Mouse (Mus musculus): Measurements from ENCODE around the gene Ipo4. TPM values are rescaled to one million over a fixed set of nuclear protein-coding genes. Genes with fewer than 3 reads are reported as not detected.

Gene Ipo4
- total RNA-seq, 2 experiments from 2014 or later = 62.1 to 66.9 TPM

- intact Hi-C loops (cut with DNase I) = loop anchor here (5.0 kb wide), 1 partner anchor 40 kb away; no protein-coding TSS in a partner anchor
- no peak for DNase-seq
Observed at GRCm38 (mm10) chr14:55592226-55592625, 43.5 kb downstream of the Ipo4 start.

- peak; percentile 91 to 93 for DNase-seq
- intact Hi-C loops (cut with DNase I) = loop anchor here (5.0 kb wide), 1 partner anchor 41 kb away; no protein-coding TSS in a partner anchor
Observed at GRCm38 (mm10) chr14:55591331-55591891, 44.3 kb downstream of the Ipo4 start, which contains the start of gene Rnf31. Gene Rnf31, plus strand, starts transcription at chr14:55591708.

- DNase-seq = peak; percentile 89 to 93
- intact Hi-C loops (cut with DNase I) = loop anchor here (5.0 kb wide), 1 partner anchor 41 kb away; no protein-coding TSS in a partner anchor
Observed at GRCm38 (mm10) chr14:55590748-55591330, 44.9 kb downstream of the Ipo4 start, which contains the start of gene Psme2. Gene Psme2, minus strand, starts transcription at chr14:55591113.

DNA sequence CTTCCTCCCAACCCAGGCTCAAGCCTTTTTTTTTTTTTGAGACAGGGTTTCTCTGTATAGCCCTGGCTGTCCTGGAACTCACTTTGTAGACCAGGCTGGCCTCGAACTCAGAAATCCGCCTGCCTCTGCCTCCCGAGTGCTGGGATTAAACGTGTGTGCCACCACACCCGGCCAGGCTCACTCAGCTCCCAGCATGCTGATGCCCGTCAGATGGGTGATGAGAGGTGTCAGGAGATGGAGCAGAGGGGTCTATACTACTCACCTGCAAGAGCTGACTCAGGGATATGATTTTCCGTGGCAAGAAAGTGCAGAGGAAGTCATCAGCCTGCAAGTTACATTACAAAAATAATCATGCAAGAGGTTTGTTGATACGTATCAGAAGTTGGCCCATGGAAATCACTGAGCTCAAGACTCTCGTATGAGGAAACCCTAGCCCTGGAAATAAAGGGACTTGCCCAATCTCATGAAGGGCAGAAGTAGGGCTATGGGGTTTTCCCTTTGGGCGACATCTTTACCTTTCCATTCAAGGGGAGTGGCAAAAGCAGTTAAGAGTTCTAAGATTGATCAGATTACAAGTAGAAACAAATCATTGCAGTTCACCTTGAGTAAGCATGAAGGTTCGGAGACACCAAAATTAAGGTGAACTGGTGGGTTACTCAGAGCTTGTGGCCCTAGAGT, 45.8 kb downstream of the Ipo4 start:
- no peak for DNase-seq
- intact Hi-C loops (cut with DNase I) = loop anchor here (5.0 kb wide), 1 partner anchor 42 kb away; no protein-coding TSS in a partner anchor

DNA sequence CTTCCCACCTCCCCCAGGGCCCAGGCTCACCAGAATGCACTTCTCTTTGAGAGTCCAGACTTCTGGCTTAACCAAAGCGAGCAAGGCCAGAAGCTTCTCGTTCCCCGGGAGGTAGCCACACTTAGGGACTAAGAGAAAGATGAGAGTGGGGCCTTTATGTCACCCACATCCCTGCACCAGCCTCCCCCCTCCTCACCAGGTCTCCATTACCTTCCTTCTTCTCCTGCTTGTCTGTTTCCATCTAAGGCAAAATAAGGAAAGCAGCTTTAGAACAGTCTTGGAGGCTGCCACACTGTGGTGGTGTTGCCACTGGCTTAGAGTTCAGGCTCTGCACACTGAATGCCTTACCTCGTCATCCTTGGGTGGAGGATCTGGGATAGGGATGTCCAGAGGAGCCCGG, 46.5 kb downstream of the Ipo4 start:
- intact Hi-C loops (cut with DNase I) = no loop called here
- no peak for DNase-seq

GRCm38 (mm10) chr14:55586149-55586548, 49.6 kb downstream of the Ipo4 start:
- no peak for DNase-seq
- intact Hi-C loops (cut with DNase I) = no loop called here

- intact Hi-C loops (cut with DNase I) = no loop called here
- no peak for DNase-seq
Observed at GRCm38 (mm10) chr14:55585566-55585960, 50.2 kb downstream of the Ipo4 start.

DNA sequence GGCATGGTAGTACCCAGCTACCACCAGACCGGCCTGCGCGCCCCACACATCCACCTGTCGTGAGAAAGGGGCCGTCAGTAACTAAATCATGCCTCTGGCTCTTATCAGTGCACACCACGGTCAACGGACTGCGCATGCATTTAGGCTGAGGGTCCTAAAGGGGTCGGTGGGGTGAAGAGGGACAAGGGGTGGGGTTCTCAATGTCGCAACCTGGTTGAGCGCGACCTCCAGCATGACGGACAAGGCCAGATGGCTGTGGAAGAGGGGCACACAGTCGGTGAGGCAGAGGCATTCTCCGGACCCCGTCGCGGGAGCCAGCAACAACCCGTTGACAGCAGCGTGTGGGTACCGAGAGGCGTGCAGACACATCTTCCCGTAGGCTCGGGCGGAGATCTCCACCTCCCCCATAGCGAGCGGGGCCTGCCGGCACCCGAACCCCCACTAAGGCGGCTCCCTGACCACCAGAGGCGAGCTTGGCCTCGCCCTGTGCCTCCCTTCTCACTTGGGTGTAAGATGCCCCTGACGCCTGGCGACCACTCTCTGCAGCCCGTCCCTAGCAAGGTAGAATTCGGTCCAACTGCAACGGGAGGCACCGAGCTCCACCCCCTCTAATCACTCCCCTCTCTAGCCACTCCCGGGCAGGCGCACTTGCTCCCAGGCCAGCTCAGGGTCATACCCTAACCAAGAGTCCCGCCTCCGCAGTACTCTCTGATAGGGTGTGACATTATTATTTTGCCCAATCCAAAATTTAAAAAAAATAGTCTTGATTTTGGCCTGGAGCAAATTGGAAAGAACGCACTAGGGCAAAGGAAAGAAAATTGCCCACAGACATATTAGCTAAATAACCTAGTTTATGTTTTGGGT, 50.8 kb downstream of the Ipo4 start, which contains the start of gene Emc9:
Emc9 (minus strand) TSS at position 601 of the 864 bp plus-strand sequence.
- DNase-seq = peak; percentile 69 to 81
- intact Hi-C loops (cut with DNase I) = no loop called here

GRCm38 (mm10) chr14:55584303-55584701, 51.5 kb downstream of the Ipo4 start:
- no peak for DNase-seq
- intact Hi-C loops (cut with DNase I) = no loop called here

DNA sequence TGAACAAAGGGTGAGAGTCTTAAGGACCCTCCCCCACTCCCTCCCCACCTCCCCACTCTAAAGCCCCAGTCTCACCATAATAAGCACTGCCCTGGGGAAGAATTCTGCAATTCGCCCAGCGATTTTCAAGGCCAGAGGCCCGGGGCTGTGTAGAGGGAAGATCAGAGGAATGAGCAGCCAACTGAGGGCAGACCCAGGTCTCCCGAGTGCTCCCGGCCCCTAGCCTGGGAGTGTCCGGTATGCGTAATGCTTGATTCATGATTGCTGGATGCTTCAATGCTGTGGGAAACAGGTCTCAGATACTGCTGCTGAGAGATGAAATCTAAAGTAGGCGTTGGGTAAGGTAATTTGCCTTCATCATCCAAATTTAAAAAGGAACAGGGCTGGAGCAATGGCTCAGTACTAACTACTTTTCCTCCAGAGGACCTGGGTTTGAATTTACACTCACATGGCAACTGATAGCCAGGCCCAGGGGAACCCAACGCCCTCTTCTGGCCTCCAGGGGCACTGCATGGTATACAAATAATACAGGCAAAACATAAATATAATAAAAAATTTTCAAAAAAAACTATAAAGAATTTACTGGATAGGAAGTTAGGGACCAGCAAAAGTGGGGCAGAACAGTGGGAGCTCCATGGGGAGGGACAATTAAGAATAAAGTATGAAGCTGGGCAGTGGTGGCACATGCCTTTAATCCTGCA, 53.6 kb downstream of the Ipo4 start:
- peak in 1 of 2 experiments; percentile 2 for DNase-seq
- intact Hi-C loops (cut with DNase I) = no loop called here

DNA sequence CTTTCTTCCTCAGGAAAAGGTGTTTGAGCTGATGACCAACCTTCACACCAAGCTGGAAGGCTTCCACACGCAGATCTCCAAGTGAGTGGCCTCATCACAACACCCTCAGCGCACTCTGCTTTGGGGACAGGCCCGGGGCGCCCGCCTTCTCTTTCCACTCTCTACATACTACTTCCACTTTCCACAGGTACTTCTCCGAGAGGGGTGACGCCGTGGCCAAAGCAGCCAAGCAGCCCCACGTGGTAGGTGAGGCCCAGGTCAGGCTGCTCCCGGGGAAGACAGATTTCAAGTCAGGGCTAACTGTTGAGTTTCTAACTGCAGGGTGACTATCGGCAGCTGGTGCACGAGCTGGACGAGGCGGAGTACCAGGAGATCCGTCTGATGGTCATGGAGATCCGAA, 55.0 kb downstream of the Ipo4 start:
- DNase-seq = peak in 1 of 2 experiments; percentile 2
- intact Hi-C loops (cut with DNase I) = no loop called here

DNA sequence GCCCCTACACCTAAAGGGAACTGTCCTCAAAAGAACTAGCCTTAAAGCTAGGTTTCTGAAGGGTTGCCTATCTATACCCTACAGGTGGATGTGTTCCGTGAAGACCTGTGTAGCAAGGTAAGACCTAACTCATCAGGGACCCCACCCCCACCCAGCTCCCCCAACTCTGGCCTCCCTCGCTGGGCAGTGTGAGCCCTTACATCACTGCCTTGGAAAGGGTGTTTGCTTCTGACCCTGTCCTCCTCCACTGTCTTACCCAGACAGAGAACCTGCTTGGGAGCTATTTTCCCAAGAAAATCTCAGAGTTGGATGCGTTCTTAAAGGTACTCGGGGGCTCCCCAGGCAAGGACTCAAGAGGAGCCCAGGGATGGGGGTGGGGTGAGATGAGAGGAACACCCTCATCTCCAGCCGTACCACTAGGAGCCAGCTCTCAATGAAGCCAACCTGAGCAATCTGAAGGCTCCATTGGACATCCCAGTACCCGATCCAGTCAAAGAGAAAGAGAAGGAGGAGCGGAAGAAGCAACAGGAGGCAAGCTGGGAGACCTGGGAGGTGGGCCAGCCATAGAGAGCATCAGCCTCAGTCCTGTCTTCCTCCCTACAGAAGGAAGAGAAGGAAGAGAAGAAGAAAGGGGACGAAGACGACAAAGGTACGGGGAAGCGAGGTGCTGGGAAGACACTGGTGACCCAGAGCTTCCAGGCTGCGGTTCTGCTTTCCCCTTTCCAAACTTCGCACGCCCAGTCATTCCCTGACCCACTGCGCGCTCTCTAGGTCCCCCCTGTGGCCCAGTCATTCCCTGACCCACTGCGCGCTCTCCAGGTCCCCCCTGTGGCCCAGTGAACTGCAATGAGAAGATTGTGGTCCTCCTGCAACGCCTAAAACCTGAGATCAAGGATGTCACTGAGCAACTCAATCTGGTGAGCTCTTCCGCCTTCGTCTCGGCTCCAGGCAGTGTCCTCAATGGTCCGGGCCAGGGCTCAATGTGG, 56.0 kb downstream of the Ipo4 start:
- intact Hi-C loops (cut with DNase I) = no loop called here
- DNase-seq = peak in 1 of 2 experiments; percentile 3

DNA sequence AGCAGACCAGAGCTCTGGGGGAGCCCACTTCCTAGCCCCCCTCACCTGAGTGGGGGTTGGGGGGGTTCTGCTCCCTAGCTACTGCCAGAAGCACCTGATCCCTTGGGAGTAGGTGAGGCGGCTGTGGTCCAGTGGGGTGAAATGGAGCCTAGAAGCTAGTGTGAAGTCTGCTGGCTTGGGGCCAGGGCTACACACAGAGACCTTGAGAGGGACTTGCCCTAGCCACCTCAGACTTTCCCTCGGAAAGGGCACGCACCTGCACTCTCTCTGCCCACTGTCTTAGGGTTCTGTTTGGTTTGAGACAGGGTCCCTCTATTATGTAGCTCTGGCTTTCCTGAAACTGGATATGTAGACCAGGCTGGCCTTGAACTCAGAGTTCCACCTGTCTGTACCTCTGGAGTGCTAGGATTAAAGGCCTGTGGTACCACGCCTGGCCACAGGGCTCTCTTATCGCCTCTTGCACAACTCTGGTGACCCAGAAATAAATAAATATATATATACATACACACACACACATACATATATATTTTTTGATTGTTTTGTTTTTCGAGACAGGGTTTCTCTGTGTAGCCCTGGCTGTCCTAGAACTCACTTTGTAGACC, 57.0 kb downstream of the Ipo4 start:
- intact Hi-C loops (cut with DNase I) = no loop called here
- peak in 1 of 2 experiments; percentile 39 for DNase-seq

GRCm38 (mm10) chr14:55577871-55578667, 57.7 kb downstream of the Ipo4 start, which contains the start of gene Psme1:
Gene Psme1, plus strand, starts transcription at chr14:55578123.
- intact Hi-C loops (cut with DNase I) = loop anchor here (2.0 kb wide), 1 partner anchor 15 kb away; no protein-coding TSS in a partner anchor
- DNase-seq = peak; percentile 69 to 73

DNA sequence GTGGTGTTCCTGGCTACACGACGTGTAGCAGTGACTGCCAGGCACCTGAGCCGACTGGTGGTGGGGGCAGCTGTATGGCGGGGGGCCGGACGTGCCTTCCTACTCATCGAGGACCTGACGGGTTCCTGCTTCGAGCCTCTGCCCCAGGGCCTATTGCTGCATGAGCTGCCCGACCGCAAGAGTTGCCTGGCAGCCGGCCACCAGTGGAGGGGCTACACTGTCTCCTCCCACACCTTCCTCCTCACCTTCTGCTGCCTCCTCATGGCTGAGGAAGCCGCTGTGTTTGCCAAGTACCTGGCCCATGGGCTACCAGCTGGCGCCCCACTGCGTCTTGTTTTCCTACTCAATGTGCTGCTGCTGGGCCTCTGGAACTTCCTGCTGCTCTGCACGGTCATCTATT, 59.4 kb downstream of the Ipo4 start:
- peak in 1 of 2 experiments; percentile 51 for DNase-seq
- intact Hi-C loops (cut with DNase I) = loop anchor here (2.0 kb wide), 1 partner anchor 14 kb away; no protein-coding TSS in a partner anchor

DNA sequence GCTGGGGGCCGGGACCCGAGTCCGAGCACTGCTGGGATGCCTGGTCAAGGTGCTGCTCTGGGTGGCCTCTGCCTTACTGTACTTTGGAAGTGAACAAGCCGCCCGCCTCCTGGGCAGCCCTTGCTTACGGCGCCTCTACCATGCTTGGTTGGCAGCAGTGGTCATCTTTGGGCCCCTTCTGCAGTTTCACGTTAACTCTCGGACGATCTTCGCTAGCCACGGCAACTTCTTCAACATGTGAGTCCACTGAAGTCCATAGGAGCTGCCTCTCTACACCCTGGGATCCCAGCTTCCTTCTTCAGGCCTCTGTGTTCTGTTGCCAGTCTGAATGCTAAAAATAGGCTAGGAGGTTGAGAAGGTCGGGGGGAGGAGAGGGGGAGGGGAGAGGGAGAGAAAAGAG, 60.0 kb downstream of the Ipo4 start:
- intact Hi-C loops (cut with DNase I) = loop anchor here (2.0 kb wide), 1 partner anchor 13 kb away; no protein-coding TSS in a partner anchor
- DNase-seq = peak in 1 of 2 experiments; percentile 34
